Mouse (Mus musculus): ENCODE results near the gene 5730455P16Rik. TPM values are rescaled to one million over a fixed set of nuclear protein-coding genes. Genes with fewer than 3 reads are reported as not detected.

The 5730455P16Rik gene
- polyA plus RNA-seq, 1 experiment from 2014 or later, result 14.8 TPM

- Histone ChIP-seq H3K4me1 (ENCODE audit: control insufficient read depth, insufficient read depth, low read length) (no peaks in the 10 kb centered on the region), H3K4me2 (no peak overlapping the region), H3K27ac (ENCODE audit: low read depth, low read length) (no peak overlapping the region), H3K36me3 (ENCODE audit: control insufficient read depth, insufficient read depth, low read length) (no peaks in the 10 kb centered on the region), H3K27me3 (ENCODE audit: control insufficient read depth, insufficient read depth, low read length) (0 out of 2 replicates have a peak, but pooled peaks cover 2% of the 10 kb centered on the region), H3K9me3 (replicated peaks; ENCODE audit: control insufficient read depth, low read length) (no peaks in the 10 kb centered on the region), H3K4me3 (ENCODE audit: low read depth, low read length) (no peak overlapping the region), H3K9ac (ENCODE audit: low read depth, low read length) (no peak overlapping the region)
- WGBS (ENCODE audit: insufficient replicate concordance), result 72% methylated on average over 4 of the region's 4 CpGs
- no peak for ATAC-seq (replicated peaks; ENCODE audit: insufficient number of reproducible peaks, low FRiP score, low TSS enrichment)
These were observed 63.9 kb downstream of the 5730455P16Rik start for GRCm38 (mm10) chr11:80313944-80314343.

GRCm38 (mm10) chr11:80313462-80313861, 64.4 kb downstream of the 5730455P16Rik start:
- no peak overlapping the region for H3K4me2 ChIP-seq
- no peak for ATAC-seq (replicated peaks; ENCODE audit: insufficient number of reproducible peaks, low FRiP score, low TSS enrichment)
- WGBS (ENCODE audit: insufficient replicate concordance), result 68% methylated on average over 1 of the region's 1 CpGs
- no peaks in the 10 kb centered on the region for H3K9me3 ChIP-seq (replicated peaks; ENCODE audit: control insufficient read depth, low read length)
- no peak overlapping the region for H3K9ac ChIP-seq (ENCODE audit: low read depth, low read length)
- H3K4me1 ChIP-seq (ENCODE audit: control insufficient read depth, insufficient read depth, low read length), result no peaks in the 10 kb centered on the region
- H3K4me3 ChIP-seq (ENCODE audit: low read depth, low read length), result no peak overlapping the region
- H3K27ac ChIP-seq (ENCODE audit: low read depth, low read length), result no peak overlapping the region
- H3K27me3 ChIP-seq (ENCODE audit: control insufficient read depth, insufficient read depth, low read length), result 0 out of 2 replicates have a peak, but pooled peaks cover 2% of the 10 kb centered on the region
- H3K36me3 ChIP-seq (ENCODE audit: control insufficient read depth, insufficient read depth, low read length), result no peaks in the 10 kb centered on the region

GRCm38 (mm10) chr11:80312565-80312964, 65.3 kb downstream of the 5730455P16Rik start:
- H3K4me1 ChIP-seq (ENCODE audit: control insufficient read depth, insufficient read depth, low read length), result no peaks in the 10 kb centered on the region
- 3% methylated on average over 6 of the region's 6 CpGs for WGBS (ENCODE audit: insufficient replicate concordance)
- no peaks in the 10 kb centered on the region for H3K9me3 ChIP-seq (replicated peaks; ENCODE audit: control insufficient read depth, low read length)
- no peak overlapping the region for H3K27ac ChIP-seq (ENCODE audit: low read depth, low read length)
- no peak for ATAC-seq (replicated peaks; ENCODE audit: insufficient number of reproducible peaks, low FRiP score, low TSS enrichment)
- H3K36me3 ChIP-seq (ENCODE audit: control insufficient read depth, insufficient read depth, low read length), result no peaks in the 10 kb centered on the region
- H3K27me3 ChIP-seq (ENCODE audit: control insufficient read depth, insufficient read depth, low read length), result 0 out of 2 replicates have a peak, but pooled peaks cover 2% of the 10 kb centered on the region
- no peak overlapping the region for H3K4me3 ChIP-seq (ENCODE audit: low read depth, low read length)
- H3K4me2 ChIP-seq, result no peak overlapping the region
- no peak overlapping the region for H3K9ac ChIP-seq (ENCODE audit: low read depth, low read length)

- WGBS (ENCODE audit: insufficient replicate concordance), result 47% methylated on average over 2 of the region's 2 CpGs
These were observed 65.8 kb downstream of the 5730455P16Rik start for GRCm38 (mm10) chr11:80312049-80312448.

GRCm38 (mm10) chr11:80311271-80311670, 66.6 kb downstream of the 5730455P16Rik start:
- H3K27ac ChIP-seq (ENCODE audit: low read depth, low read length), result no peak overlapping the region
- H3K4me1 ChIP-seq (ENCODE audit: control insufficient read depth, insufficient read depth, low read length), result no peaks in the 10 kb centered on the region
- no peak overlapping the region for H3K4me3 ChIP-seq (ENCODE audit: low read depth, low read length)
- 75% methylated on average over 4 of the region's 4 CpGs for whole genome bisulfite sequencing (ENCODE audit: insufficient replicate concordance)
- ATAC-seq (replicated peaks; ENCODE audit: insufficient number of reproducible peaks, low FRiP score, low TSS enrichment), result no peak
- H3K27me3 ChIP-seq (ENCODE audit: control insufficient read depth, insufficient read depth, low read length), result 0 out of 2 replicates have a peak, but pooled peaks cover 2% of the 10 kb centered on the region
- H3K36me3 ChIP-seq (ENCODE audit: control insufficient read depth, insufficient read depth, low read length), result no peaks in the 10 kb centered on the region
- H3K9me3 ChIP-seq (replicated peaks; ENCODE audit: control insufficient read depth, low read length), result no peaks in the 10 kb centered on the region
- H3K4me2 ChIP-seq, result no peak overlapping the region
- no peak overlapping the region for H3K9ac ChIP-seq (ENCODE audit: low read depth, low read length)

More at GRCm38 (mm10) chr11:80312049-80312448, 65.8 kb downstream of the 5730455P16Rik start:
- no peak overlapping the region for H3K4me2 ChIP-seq
- H3K9ac ChIP-seq (ENCODE audit: low read depth, low read length), result no peak overlapping the region
- ATAC-seq (replicated peaks; ENCODE audit: insufficient number of reproducible peaks, low FRiP score, low TSS enrichment), result no peak
- H3K4me1 ChIP-seq (ENCODE audit: control insufficient read depth, insufficient read depth, low read length), result no peaks in the 10 kb centered on the region
- H3K36me3 ChIP-seq (ENCODE audit: control insufficient read depth, insufficient read depth, low read length), result no peaks in the 10 kb centered on the region
- H3K27ac ChIP-seq (ENCODE audit: low read depth, low read length), result no peak overlapping the region
- H3K9me3 ChIP-seq (replicated peaks; ENCODE audit: control insufficient read depth, low read length), result no peaks in the 10 kb centered on the region
- H3K4me3 ChIP-seq (ENCODE audit: low read depth, low read length), result no peak overlapping the region
- H3K27me3 ChIP-seq (ENCODE audit: control insufficient read depth, insufficient read depth, low read length), result 0 out of 2 replicates have a peak, but pooled peaks cover 2% of the 10 kb centered on the region

Other genes starting within 250 kb of the 5730455P16Rik start
- gene Tefm, start 235.9 kb downstream of the 5730455P16Rik start, polyA plus RNA-seq (2014; fragmentation: Nextera tagmentation; extraction: Ambion mirVana), result 28.2 and 31.5 TPM in 2 replicates
- 0.39 and 0.73 TPM in 2 replicates for gene Adap2, start 223.9 kb downstream of the 5730455P16Rik start, polyA plus RNA-seq (2014; fragmentation: Nextera tagmentation; extraction: Ambion mirVana)
- gene Rnf135, start 194.2 kb downstream of the 5730455P16Rik start, polyA plus RNA-seq (2014; fragmentation: Nextera tagmentation; extraction: Ambion mirVana), result 6.1 and 8.3 TPM in 2 replicates
- 65.2 and 68.7 TPM in 2 replicates for gene Rhot1, start 169.0 kb downstream of the 5730455P16Rik start, polyA plus RNA-seq (2014; fragmentation: Nextera tagmentation; extraction: Ambion mirVana)
- gene Rhbdl3, start 77.1 kb downstream of the 5730455P16Rik start, polyA plus RNA-seq (2014; fragmentation: Nextera tagmentation; extraction: Ambion mirVana), result 0.27 and 0.35 TPM in 2 replicates
- gene Zfp207, start 5.2 kb upstream of the 5730455P16Rik start, polyA plus RNA-seq (2014; fragmentation: Nextera tagmentation; extraction: Ambion mirVana), result 189 and 200 TPM in 2 replicates
- 185 and 215 TPM in 2 replicates for gene Psmd11, start 50.6 kb upstream of the 5730455P16Rik start, polyA plus RNA-seq (2014; fragmentation: Nextera tagmentation; extraction: Ambion mirVana)
- gene Cdk5r1, start 99.0 kb upstream of the 5730455P16Rik start, polyA plus RNA-seq (2014; fragmentation: Nextera tagmentation; extraction: Ambion mirVana), result 0.51 and 0.74 TPM in 2 replicates

All from heart, embryonic 11.5 days (tissue).